ENCODE assay signal across 14 mouse cellular contexts in the genomic region with DNA sequence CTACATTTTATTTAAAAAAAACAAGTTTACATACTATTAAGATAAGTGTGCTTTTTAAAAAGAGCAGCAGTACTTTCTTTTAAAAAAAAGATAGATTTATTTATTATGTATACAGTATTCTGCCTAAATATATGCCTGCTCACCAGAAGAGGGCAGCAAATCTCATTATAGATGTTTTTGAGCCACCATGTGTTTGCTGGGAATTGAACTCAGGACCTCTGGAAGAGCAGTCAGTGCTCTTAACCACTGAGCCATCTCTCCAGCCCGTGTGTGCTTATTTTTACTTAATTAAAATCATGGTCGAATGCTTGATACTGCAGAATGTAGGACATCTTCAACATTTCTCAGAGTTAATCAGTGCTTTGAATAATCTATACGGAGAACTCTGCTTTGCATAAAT. TPM values are rescaled to one million over a fixed set of nuclear protein-coding genes. Genes with fewer than 3 reads are reported as not detected.
DNase-seq lines count a peak whose midpoint lies in the region; TF ChIP-seq lines count a peak whose summit lies in the region.
"Had no signal": no experiment of that assay in that cellular context is flagged by ENCODE, and none has a peak within 500 bp of the region (broad histone marks: within the 10 kb centered on the region; RNA-seq: fewer than 3 reads in every experiment).

No protein-coding gene starts in this region.

- no peak overlapping the region for H3K4me3 ChIP-seq in layer of hippocampus, adult 2 months
- H3K4me3 ChIP-seq: embryonic facial prominence, embryonic 12.5 days; midbrain, embryonic 10.5 days had no signal

- DNase-seq in layer of hippocampus, adult 2 months (ENCODE audit: low spot score in 2 of 2): no peak
- no peak for DNase-seq in layer of hippocampus, postnatal 36 days
- DNase-seq in 3T3-L1 (ENCODE audit: low read depth, low spot score) (peak; percentile 40), R1 (ENCODE audit: low read depth, low spot score) (peak; percentile 50)
- peak; percentile 6 to 9 for DNase-seq in B cell, adult 2 months
- DNase-seq in ovary, adult 18-20 months (ENCODE audit: low spot score): no peak
- no peak for DNase-seq in urinary bladder, postnatal 14 days (ENCODE audit: low spot score)
- DNase-seq in right cerebral cortex, postnatal 4 days: no peak
- DNase-seq: cerebellum, adult 18-20 months; gastrocnemius, postnatal 10 days; heart, postnatal 36 days; thymus, adult 18-20 months had no signal

- peak; percentile 62 for TF ChIP-seq CTCF in layer of hippocampus, adult 2 months (conservative IDR thresholded peaks at IDR 0.05)

- no peak overlapping the region for H3K27ac ChIP-seq in layer of hippocampus, adult 2 months
- H3K27ac ChIP-seq: embryonic facial prominence, embryonic 12.5 days; midbrain, embryonic 10.5 days had no signal

RNA-seq across cellular contexts. Expression of gene Minpp1, which starts 35.9 kb away (rescaled TPM):
- total RNA-seq in layer of hippocampus, adult 2 months (2021): 10 to 100 TPM; 58.2 to 64.3 TPM
- total RNA-seq in layer of hippocampus, postnatal 36 days (2021): 10 to 100 TPM; 53.1 to 64.6 TPM

RNA-seq across cellular contexts. Expression of gene Rpl9-ps6, which starts 55.1 kb away (rescaled TPM):
- 10 to 100 TPM; 30.6 to 35.4 TPM for total RNA-seq in layer of hippocampus, adult 2 months (2021)
- 10 to 100 TPM; 28.6 to 35.9 TPM for total RNA-seq in layer of hippocampus, postnatal 36 days (2021)

Comparison
In these comparisons a context has a peak if more than half of its experiments do, and no peak if none do; other contexts are left out.
1. DNase-seq: peak in 3T3-L1 (single experiment), B cell, adult 2 months (2 of 2) and R1 (single experiment); none in layer of hippocampus, adult 2 months (0 of 2), layer of hippocampus, postnatal 36 days (0 of 2), ovary, adult 18-20 months (single experiment), urinary bladder, postnatal 14 days (single experiment) and right cerebral cortex, postnatal 4 days (single experiment).